Mouse (Mus musculus): ENCODE results near the gene Tbc1d22a. TPM values are rescaled to one million over a fixed set of nuclear protein-coding genes. Genes with fewer than 3 reads are reported as not detected.

The Tbc1d22a gene
- polyA plus RNA-seq (2012; rRNA removed; ENCODE audit: low replicate concordance): 37.2 and 47.9 TPM in 2 replicates

DNA sequence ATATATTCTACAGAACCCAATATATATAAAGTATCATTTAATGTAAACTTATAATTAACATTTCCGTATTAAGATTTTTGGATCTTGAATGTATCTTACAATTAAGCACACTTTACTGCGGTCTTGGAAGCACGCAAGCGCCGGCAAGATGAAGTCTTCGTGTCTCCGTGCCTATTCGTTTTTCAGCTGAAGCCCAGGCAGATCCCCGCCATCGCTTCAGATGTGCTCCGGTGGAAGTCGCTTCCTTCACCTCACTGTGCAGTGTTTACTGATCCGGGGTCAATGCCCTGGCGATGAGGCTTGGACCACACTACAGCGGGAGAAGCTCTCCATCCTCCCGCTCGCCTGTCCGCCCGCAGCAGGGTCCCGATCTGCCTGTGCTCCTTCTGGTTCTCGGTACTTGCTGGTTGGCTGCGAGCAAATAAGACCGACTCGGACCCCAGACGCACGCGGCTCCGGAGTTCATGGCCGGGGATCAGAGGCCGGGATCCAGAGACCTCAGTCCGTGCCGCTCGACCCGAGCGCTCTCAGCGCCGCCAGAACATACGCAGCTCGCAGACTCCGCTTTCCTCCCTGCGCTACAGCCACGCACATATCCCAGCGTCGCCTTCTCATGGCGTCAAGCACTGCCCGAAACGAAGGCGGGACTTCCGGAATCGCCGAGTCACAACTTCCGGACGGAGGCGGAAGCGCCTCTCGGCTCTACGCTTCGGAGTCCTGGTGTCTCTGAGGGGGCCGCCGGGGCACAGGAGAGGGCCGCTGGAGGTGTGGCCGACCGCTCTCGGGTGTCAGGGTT, at the start of gene Tbc1d22a:
Gene Tbc1d22a (plus strand): TSS at position 707 of the 796 bp plus-strand sequence.

DNA sequence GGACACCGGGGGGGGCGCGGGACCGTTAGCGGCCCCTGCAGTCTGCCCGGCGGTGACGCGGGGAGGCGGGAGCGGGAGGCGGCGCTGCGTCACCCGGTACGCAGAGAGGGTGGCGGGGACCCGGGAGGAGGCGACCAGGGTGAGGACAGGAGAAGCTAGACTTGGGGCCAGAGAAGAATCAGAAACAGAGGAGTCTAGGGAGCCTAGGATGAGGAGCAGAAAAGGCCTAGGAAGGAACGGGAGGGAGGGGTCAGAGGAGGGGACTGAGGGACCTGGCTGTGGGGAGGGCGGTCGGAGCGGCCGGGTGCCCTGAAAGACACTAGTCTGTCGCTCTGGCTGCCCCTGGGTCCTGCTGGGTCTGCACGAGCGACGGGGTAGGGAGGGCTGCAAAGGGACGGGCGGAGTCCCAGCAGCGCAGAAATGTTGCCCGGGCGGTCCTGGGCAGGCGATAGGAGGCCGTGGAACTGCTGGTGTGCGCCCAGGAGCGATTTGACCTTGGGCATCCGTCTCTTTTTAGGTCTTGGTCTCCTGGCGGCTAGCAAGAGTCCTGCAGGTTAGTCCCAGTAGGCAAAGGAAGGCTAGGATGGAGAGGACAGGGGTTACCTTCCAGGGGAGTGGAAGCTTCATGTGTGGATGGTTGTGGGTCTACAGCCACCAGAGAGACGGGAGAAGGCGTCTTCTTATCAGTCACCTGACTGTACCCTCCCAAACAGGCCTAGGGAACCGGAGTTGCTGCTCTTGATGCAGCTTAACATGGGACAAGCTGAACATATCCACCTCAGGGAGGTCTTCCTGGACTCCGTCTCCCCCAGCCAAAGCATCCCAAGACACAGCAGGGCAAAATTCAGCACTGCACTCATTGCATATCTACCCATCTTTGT, 28.3 kb upstream of the Tbc1d22a start, which contains the start of gene Cerk:
Gene Cerk (minus strand): TSS at position 453 of the 881 bp plus-strand sequence.

Other genes starting within 250 kb of the Tbc1d22a start
- gene Celsr1, start 180.7 kb upstream of the Tbc1d22a start, polyA plus RNA-seq (2012; rRNA removed; ENCODE audit: low replicate concordance): 0.97 and 4.5 TPM in 2 replicates
- gene Gramd4, start 156.8 kb upstream of the Tbc1d22a start, polyA plus RNA-seq (2012; rRNA removed; ENCODE audit: low replicate concordance): 17.1 and 19.5 TPM in 2 replicates
- gene Cerk, start 28.3 kb upstream of the Tbc1d22a start, polyA plus RNA-seq (2012; rRNA removed; ENCODE audit: low replicate concordance): 23.7 and 31.9 TPM in 2 replicates

Measured in duodenum, adult 2 months (tissue).